Mouse (Mus musculus): Measurements from ENCODE around the gene Lsm14b.

DNA sequence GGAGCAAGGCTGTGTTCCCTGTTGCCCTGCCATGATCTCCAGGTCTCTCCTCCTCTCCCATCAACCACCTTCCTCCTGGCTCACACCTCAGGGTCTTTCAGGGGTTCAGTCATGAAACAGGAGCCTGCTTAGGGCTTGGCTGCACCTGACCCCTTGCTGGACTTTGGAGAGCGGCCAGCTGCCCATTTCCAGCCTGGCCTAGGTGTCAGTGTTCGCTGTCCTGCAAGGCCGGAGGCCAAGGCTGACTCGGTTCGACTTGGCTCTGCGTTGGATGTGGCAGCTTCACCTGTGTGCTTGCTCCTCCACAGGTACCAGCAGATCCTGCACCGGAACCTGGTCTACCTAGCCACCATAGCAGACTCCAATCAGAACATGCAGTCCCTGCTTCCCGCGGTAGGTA, 28.2 kb downstream of the Lsm14b start:
- TF ChIP-seq EP300 (IDR thresholded peaks at IDR 0.05; ENCODE audit: low read depth in 1 of 2, low read length in 2 of 2), result no peak
- no peak for TF ChIP-seq USF2 (IDR thresholded peaks at IDR 0.05; ENCODE audit: borderline replicate concordance in 1 of 2, insufficient read depth in 1 of 2, low read depth in 1 of 2, low read length in 2 of 2)
- TF ChIP-seq POLR2A (IDR thresholded peaks at IDR 0.05; ENCODE audit: control insufficient read depth in 1 of 2, insufficient read depth in 1 of 2, low read depth in 1 of 2, low read length in 2 of 2, poor library complexity in 1 of 2), result no peak
